In the genomic region with DNA sequence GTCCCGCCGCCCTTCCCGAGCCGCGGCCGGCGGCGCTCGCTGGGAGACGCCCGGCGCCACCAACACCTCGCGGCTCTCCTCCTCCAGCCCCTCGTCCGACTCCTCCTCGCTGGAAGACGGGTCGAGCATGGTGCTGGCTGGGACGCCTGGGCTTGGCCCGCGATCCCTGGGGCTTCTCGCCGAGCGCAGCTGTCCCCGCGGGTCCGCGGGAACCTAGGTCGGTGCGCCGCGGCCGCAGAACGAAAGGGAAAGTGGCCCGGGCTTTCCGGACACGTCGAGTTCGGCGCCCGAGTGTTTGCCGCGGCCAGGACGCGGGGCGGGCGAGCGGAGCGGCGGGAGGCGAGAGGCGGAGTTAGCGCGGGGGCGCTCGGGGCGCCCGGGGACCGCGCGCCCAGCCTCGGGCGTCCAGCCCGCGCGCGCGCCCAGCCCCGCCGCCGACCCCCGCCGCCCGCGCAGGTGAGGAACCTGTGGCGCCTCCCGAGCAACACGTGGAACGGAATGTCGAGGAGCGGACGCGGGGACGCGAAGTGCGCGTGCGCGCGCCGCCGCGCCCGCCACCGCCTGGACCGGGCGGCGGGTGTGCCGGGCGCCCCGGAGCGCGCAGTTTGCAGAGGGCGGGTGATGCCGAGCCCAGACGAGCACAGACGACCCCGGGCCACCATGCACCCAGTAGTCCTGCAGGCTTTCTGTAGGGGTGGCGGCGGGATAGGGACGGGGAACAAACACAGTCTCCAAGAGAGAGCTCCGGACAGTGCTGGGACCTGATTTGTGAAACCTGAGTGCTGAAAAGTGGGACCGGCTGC, we compare ENCODE assay signal across 8 mouse cellular contexts. TPM values are rescaled to one million over a fixed set of nuclear protein-coding genes. Genes with fewer than 3 reads are reported as not detected.
DNase-seq lines count a peak whose midpoint lies in the region; ATAC-seq and TF ChIP-seq lines count a peak whose summit lies in the region.

A gene (minus strand): TSS at position 413 of the 803 bp plus-strand sequence.

- H3K36me3 ChIP-seq in embryonic facial prominence, embryonic 11.5 days (replicated peaks; ENCODE audit: control insufficient read depth, insufficient read depth, low read depth, low read length), result no peaks in the 10 kb centered on the region
- H3K36me3 ChIP-seq in kidney, adult 2 months (ENCODE audit: control insufficient read depth, insufficient read depth, low read length), result no peaks in the 10 kb centered on the region
- H3K36me3 ChIP-seq in limb, embryonic 15.5 days, result no peaks in the 10 kb centered on the region
- H3K36me3 ChIP-seq in midbrain, embryonic 13.5 days, result no peaks in the 10 kb centered on the region
- no peaks in the 10 kb centered on the region for H3K36me3 ChIP-seq in stomach, embryonic 16.5 days (ENCODE audit: control insufficient read depth, insufficient read depth, low read length)

- peak within 1 kb of the TSS; percentile 60 for H3K9ac ChIP-seq in embryonic facial prominence, embryonic 11.5 days (replicated peaks; ENCODE audit: low read length)
- H3K9ac ChIP-seq in limb, embryonic 15.5 days, result peak within 1 kb of the TSS; percentile 51
- peak within 1 kb of the TSS; percentile 66 for H3K9ac ChIP-seq in midbrain, embryonic 13.5 days (replicated peaks)
- peak within 1 kb of the TSS; percentile 83 for H3K9ac ChIP-seq in stomach, embryonic 16.5 days (ENCODE audit: low read length)

- no peaks in the 10 kb centered on the region; the same call in 1 of the 2 replicates for H3K4me1 ChIP-seq in embryonic facial prominence, embryonic 11.5 days (ENCODE audit: control insufficient read depth, insufficient read depth, low read length)
- H3K4me1 ChIP-seq in kidney, adult 2 months (ENCODE audit: control insufficient read depth, insufficient read depth, low read length), result peaks cover 3% of the 10 kb centered on the region; the same call in 1 of the 2 replicates
- H3K4me1 ChIP-seq in limb, embryonic 15.5 days, result peaks cover 13% of the 10 kb centered on the region
- H3K4me1 ChIP-seq in midbrain, embryonic 13.5 days (replicated peaks), result peaks cover 15% of the 10 kb centered on the region
- H3K4me1 ChIP-seq in stomach, embryonic 16.5 days (ENCODE audit: control insufficient read depth, insufficient read depth, low read length), result peaks cover 3% of the 10 kb centered on the region; the same call in 1 of the 2 replicates

- peak within 1 kb of the TSS; percentile 92 for H3K4me2 ChIP-seq in embryonic facial prominence, embryonic 11.5 days (ENCODE audit: low read depth, low read length)
- peak within 1 kb of the TSS; percentile 84 for H3K4me2 ChIP-seq in limb, embryonic 15.5 days
- peak within 1 kb of the TSS; percentile 96 for H3K4me2 ChIP-seq in midbrain, embryonic 13.5 days (replicated peaks)
- H3K4me2 ChIP-seq in stomach, embryonic 16.5 days (ENCODE audit: low read depth, low read length), result peak within 1 kb of the TSS; percentile 83

- H3K27me3 ChIP-seq in embryonic facial prominence, embryonic 11.5 days (ENCODE audit: control insufficient read depth, insufficient read depth, low read length), result peaks cover 13% of the 10 kb centered on the region
- H3K27me3 ChIP-seq in kidney, adult 2 months (replicated peaks; ENCODE audit: control insufficient read depth, insufficient read depth, low read length), result no peaks in the 10 kb centered on the region
- H3K27me3 ChIP-seq in limb, embryonic 15.5 days, result peaks cover 30% of the 10 kb centered on the region
- H3K27me3 ChIP-seq in midbrain, embryonic 13.5 days, result peaks cover 44% of the 10 kb centered on the region
- H3K27me3 ChIP-seq in stomach, embryonic 16.5 days (ENCODE audit: control insufficient read depth, insufficient read depth, low read length), result peaks cover 8% of the 10 kb centered on the region

- no peaks in the 10 kb centered on the region for H3K9me3 ChIP-seq in embryonic facial prominence, embryonic 11.5 days (replicated peaks; ENCODE audit: control insufficient read depth, low read length)
- no peaks in the 10 kb centered on the region for H3K9me3 ChIP-seq in limb, embryonic 15.5 days
- H3K9me3 ChIP-seq in midbrain, embryonic 13.5 days, result no peaks in the 10 kb centered on the region
- no peaks in the 10 kb centered on the region for H3K9me3 ChIP-seq in stomach, embryonic 16.5 days (replicated peaks; ENCODE audit: control insufficient read depth, low read length)

- under 1% methylated on average over 99 of the region's 114 CpGs for WGBS in embryonic facial prominence, embryonic 11.5 days
- WGBS in kidney, adult 2 months, result 1% methylated on average over 114 of the region's 114 CpGs
- under 1% methylated on average over 93 of the region's 114 CpGs for WGBS in limb, embryonic 15.5 days
- under 1% methylated on average over 82 of the region's 114 CpGs for WGBS in midbrain, embryonic 13.5 days
- under 1% methylated on average over 106 of the region's 114 CpGs for WGBS in stomach, embryonic 16.5 days

- TF ChIP-seq CTCF in kidney, adult 2 months (conservative IDR thresholded peaks at IDR 0.05; ENCODE audit: insufficient read depth, insufficient read length, low read depth, low read length), result no peak

- DNase-seq in spleen, postnatal 4 days (ENCODE audit: low spot score in 2 of 2), result peak; percentile 14 to 60
- DNase-seq in spleen, postnatal 36 days (ENCODE audit: low spot score in 2 of 2), result no peak
- DNase-seq in embryonic facial prominence, embryonic 11.5 days (ENCODE audit: low spot score), result peak; percentile 54
- DNase-seq in heart, adult 9 months (ENCODE audit: low spot score in 2 of 2), result peak; percentile 45 to 54
- DNase-seq in kidney, adult 2 months, result peak; percentile 70

- ATAC-seq in embryonic facial prominence, embryonic 11.5 days (replicated peaks; ENCODE audit: insufficient number of reproducible peaks, low FRiP score, low TSS enrichment, low read depth), result peak; percentile 79
- ATAC-seq in limb, embryonic 15.5 days (ENCODE audit: insufficient number of reproducible peaks, low FRiP score, low TSS enrichment, low read depth), result peak; percentile 48; the same call in 1 of the 2 replicates
- ATAC-seq in midbrain, embryonic 13.5 days, result peak; percentile 86
- ATAC-seq in stomach, embryonic 16.5 days (ENCODE audit: insufficient read depth, low FRiP score), result peak; percentile 87

- H3K27ac ChIP-seq in embryonic facial prominence, embryonic 11.5 days (replicated peaks; ENCODE audit: low read depth, low read length), result no peak within 1 kb of the TSS
- peak within 1 kb of the TSS; percentile 53 for H3K27ac ChIP-seq in kidney, adult 2 months (ENCODE audit: insufficient read depth, low read depth, low read length)
- H3K27ac ChIP-seq in limb, embryonic 15.5 days, result no peak within 1 kb of the TSS
- no peak within 1 kb of the TSS for H3K27ac ChIP-seq in midbrain, embryonic 13.5 days
- H3K27ac ChIP-seq in stomach, embryonic 16.5 days (ENCODE audit: low read length), result peak within 1 kb of the TSS; percentile 15; the same call in 1 of the 2 replicates

- no peak for TF ChIP-seq POLR2A in kidney, adult 2 months (IDR thresholded peaks at IDR 0.05; ENCODE audit: low read depth, low read length)

- H3K4me3 ChIP-seq in embryonic facial prominence, embryonic 11.5 days (ENCODE audit: low read depth, low read length), result peak within 1 kb of the TSS; percentile 53
- peak within 1 kb of the TSS; percentile 86 for H3K4me3 ChIP-seq in kidney, adult 2 months (ENCODE audit: insufficient read depth, low read depth, low read length)
- H3K4me3 ChIP-seq in limb, embryonic 15.5 days, result peak within 1 kb of the TSS; percentile 68
- H3K4me3 ChIP-seq in midbrain, embryonic 13.5 days (replicated peaks), result peak within 1 kb of the TSS; percentile 61
- H3K4me3 ChIP-seq in stomach, embryonic 16.5 days (replicated peaks; ENCODE audit: low read length), result peak within 1 kb of the TSS; percentile 74

RNA-seq across cellular contexts. Expression of the gene that starts here (rescaled TPM):
- 2.8 and 3.6 TPM in 2 replicates for polyA plus RNA-seq in embryonic facial prominence, embryonic 11.5 days (2014; fragmentation: Nextera tagmentation; extraction: Ambion mirVana)
- 4.3 and 5.0 TPM in 2 replicates for polyA plus RNA-seq in kidney, adult 2 months (2012; rRNA removed)
- polyA plus RNA-seq in limb, embryonic 15.5 days (2015; fragmentation: Nextera tagmentation; extraction: Ambion mirVana), result 1.5 and 2.0 TPM in 2 replicates
- 3.4 and 4.7 TPM in 2 replicates for polyA plus RNA-seq in midbrain, embryonic 13.5 days (2015; fragmentation: Nextera tagmentation; extraction: Ambion mirVana)
- polyA plus RNA-seq in stomach, embryonic 16.5 days (2015; fragmentation: Nextera tagmentation; extraction: Ambion mirVana), result 3.3 and 3.4 TPM in 2 replicates

Comparison
In these comparisons a context has a peak if more than half of its experiments do, and no peak if none do; other contexts are left out.
1. DNase-seq: peak in spleen, postnatal 4 days (2 of 2), embryonic facial prominence, embryonic 11.5 days (single experiment), heart, adult 9 months (2 of 2) and kidney, adult 2 months (single experiment); none in spleen, postnatal 36 days (0 of 2).
2. H3K27ac ChIP-seq: peak in kidney, adult 2 months (single experiment) and stomach, embryonic 16.5 days (single experiment); none in embryonic facial prominence, embryonic 11.5 days (single experiment), limb, embryonic 15.5 days (single experiment) and midbrain, embryonic 13.5 days (single experiment).
3. Peak in every context shown above with its lines, with median percentiles within 50 percentile points of each other: ATAC-seq, H3K4me2 ChIP-seq, H3K4me3 ChIP-seq and H3K9ac ChIP-seq.